Mouse (Mus musculus) spleen, postnatal 36 days (tissue): ENCODE results near the gene Senp1.
A peak's percentile ranks its signal among the peaks of the same experiment; 100 is the strongest.

Source experiments
- DNase-seq, 2 experiments: peaks; one replicate each; pipeline ENCODE4 v3.0.0; 2022; ENCODE audit warnings: low spot score in 2 of 2, mixed read lengths in 1 of 2

The Senp1 gene

GRCm38 (mm10) chr15:98002113-98002990 lies 91.2 kb downstream of the Senp1 start:
- no peak for DNase-seq

- no peak for DNase-seq
These were observed 92.0 kb downstream of the Senp1 start for GRCm38 (mm10) chr15:98001321-98002112.

GRCm38 (mm10) chr15:97999991-98000390 lies 93.6 kb downstream of the Senp1 start:
- no peak for DNase-seq

GRCm38 (mm10) chr15:97999546-97999945 lies 94.0 kb downstream of the Senp1 start:
- DNase-seq, result no peak

- no peak for DNase-seq
These were observed 96.8 kb downstream of the Senp1 start for GRCm38 (mm10) chr15:97996716-97997256.

GRCm38 (mm10) chr15:97992712-97993286 lies 100.7 kb downstream of the Senp1 start:
- DNase-seq, result peak; percentile 62 to 67

- DNase-seq, result no peak
These were observed 101.4 kb downstream of the Senp1 start for GRCm38 (mm10) chr15:97992027-97992711.

GRCm38 (mm10) chr15:97991285-97991895 lies 102.2 kb downstream of the Senp1 start:
- DNase-seq, result no peak

DNA sequence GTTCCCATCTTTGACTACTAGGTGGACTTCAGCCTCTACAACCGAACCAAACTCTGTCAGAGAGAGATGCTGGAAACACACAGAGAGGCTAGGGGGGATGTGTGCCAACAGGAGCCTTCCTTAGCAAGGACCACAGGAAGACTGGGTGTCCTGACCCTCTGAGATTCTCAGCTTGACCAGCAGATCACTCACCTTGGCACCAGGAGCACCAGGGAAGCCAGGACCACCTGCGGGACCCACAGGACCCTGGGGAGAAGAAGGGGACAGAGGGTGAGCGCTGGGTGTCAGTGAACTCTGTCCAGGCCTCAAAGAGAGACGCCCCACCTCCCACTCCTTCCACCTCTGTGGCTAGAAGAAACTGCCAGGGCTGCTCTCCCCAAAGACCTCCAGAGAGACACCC lies 102.8 kb downstream of the Senp1 start:
- no peak for DNase-seq

DNA sequence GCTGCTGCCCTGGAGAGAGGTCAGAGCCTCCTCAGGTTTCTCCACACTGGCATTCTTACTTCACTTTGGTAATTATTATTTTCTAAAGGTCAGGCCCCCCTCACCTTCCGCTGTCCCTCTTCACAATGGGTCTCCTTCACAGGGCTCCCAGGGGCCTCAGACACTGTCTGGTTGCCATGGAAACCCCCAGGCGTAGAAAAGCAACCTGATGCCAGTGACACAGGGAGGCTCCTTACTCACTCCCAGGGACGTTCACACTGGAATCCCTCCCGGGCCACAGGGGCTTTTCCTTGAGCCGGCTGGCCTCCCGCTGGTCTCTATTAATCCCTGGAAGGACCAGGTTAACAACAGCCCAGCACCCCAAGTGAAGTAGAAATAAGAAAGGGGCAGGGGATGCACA lies 103.4 kb downstream of the Senp1 start:
- DNase-seq, result no peak

GRCm38 (mm10) chr15:97989544-97989943 lies 104.0 kb downstream of the Senp1 start:
- no peak for DNase-seq
